Mouse (Mus musculus): ENCODE data around the gene Dph2. TPM values are rescaled to one million over a fixed set of nuclear protein-coding genes. Genes with fewer than 3 reads are reported as not detected.

Gene Dph2
- total and polyA plus RNA-seq, 3 experiments, result 25.2 to 27.2 TPM; not detected in 1

DNA sequence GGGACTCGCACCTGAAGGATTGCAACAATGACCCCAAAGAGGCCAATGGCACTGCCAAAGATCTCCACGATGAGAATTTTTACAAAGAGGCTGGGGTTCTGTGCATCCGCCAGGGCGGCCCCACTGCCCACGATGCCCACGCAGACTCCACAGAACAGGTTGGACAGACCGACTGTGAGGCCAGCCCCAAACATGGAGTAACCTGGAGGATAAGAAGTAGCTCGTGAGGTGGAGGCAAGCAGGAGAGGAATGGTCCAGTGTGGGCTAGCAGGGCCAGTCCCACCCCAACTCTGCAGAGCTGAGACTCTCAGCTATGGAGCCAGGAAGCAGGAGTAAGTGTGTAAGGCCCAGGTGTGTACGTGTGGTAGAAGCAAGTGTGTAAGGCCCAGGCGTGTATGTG is 6.7 kb downstream of the Dph2 start:
- Histone ChIP-seq H3K9ac (ENCODE audit: control insufficient read depth, low read depth, low read length, poor library complexity, severe bottlenecking) (no peak overlapping the region), H3K36me3 (ENCODE audit: control insufficient read depth in 1 of 2, insufficient read depth in 2 of 2, low read length in 2 of 2) (peaks cover 0 to 3% of the 10 kb centered on the region in 2 experiments; a peak in 3 of 4 replicates), H3K27ac (ENCODE audit: control insufficient read depth, low read depth, low read length) (no peak overlapping the region), H3K9me3 (replicated peaks; ENCODE audit: insufficient read depth, low read length) (no peaks in the 10 kb centered on the region), H3K27me3 (ENCODE audit: control insufficient read depth in 1 of 2, insufficient read depth in 2 of 2, low read length in 2 of 2) (no peaks in the 10 kb centered on the region), H3K4me3 (ENCODE audit: control insufficient read depth in 1 of 2, insufficient read depth in 1 of 2, low read depth in 2 of 2, low read length in 2 of 2) (no peak overlapping the region), H3K79me2 (ENCODE audit: control insufficient read depth, insufficient read depth, low read length, poor library complexity) (peaks cover 15% of the 10 kb centered on the region), H3K4me1 (ENCODE audit: control insufficient read depth in 1 of 2, insufficient read depth in 2 of 2, low read length in 2 of 2) (peaks cover 0 to 10% of the 10 kb centered on the region in 2 experiments; a peak in 2 of 4 replicates)
- TF ChIP-seq EP300 (IDR thresholded peaks at IDR 0.05; ENCODE audit: low read depth in 1 of 2, low read length in 2 of 2) (no peak), MEF2A (IDR thresholded peaks at IDR 0.05; ENCODE audit: extremely low read depth, insufficient replicate concordance, low read depth, low read length, poor library complexity, severe bottlenecking) (no peak), TBP (IDR thresholded peaks at IDR 0.05; ENCODE audit: low read depth, low read length) (no peak), POLR2A (IDR thresholded peaks at IDR 0.05; ENCODE audit: control insufficient read depth in 1 of 2, insufficient read depth in 1 of 2, low read depth in 1 of 2, low read length in 2 of 2, poor library complexity in 1 of 2) (no peak), GATA1 (IDR thresholded peaks at IDR 0.05; ENCODE audit: low read depth, low read length) (no peak)
- no peak for DNase-seq (ENCODE audit: low read depth, low spot score)

DNA sequence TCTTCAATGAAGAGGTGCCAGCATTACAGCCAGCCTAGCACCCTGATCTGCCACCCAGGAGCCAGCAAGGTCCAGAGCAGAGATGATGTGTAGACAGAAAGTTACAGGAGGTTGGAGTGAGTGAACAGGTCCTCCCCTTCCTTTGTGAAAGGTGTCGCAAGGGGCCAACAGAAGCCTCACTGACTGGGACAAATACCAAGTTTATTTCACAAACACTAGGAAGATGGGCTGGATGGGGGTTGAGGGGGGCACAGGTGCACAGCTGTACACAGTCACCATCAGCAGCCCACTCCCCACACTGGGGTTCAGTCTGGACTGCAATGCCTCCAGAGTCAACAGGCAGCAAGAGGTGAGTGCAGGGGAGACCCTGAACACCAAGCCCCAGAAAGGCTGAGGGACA is 7.7 kb downstream of the Dph2 start:
- TF ChIP-seq MAFK (IDR thresholded peaks at IDR 0.05; ENCODE audit: borderline replicate concordance, low read depth, low read length) (no peak), JUND (IDR thresholded peaks at IDR 0.05; ENCODE audit: low read depth, low read length) (no peak), E2F4 (IDR thresholded peaks at IDR 0.05; ENCODE audit: borderline replicate concordance, low read depth, low read length) (no peak), ELF1 (IDR thresholded peaks at IDR 0.05; ENCODE audit: low read depth, low read length) (no peak), USF2 (IDR thresholded peaks at IDR 0.05; ENCODE audit: borderline replicate concordance in 1 of 2, insufficient read depth in 1 of 2, low read depth in 1 of 2, low read length in 2 of 2) (no peak), MEF2A (IDR thresholded peaks at IDR 0.05; ENCODE audit: extremely low read depth, insufficient replicate concordance, low read depth, low read length, poor library complexity, severe bottlenecking) (no peak), TCF12 (IDR thresholded peaks at IDR 0.05; ENCODE audit: low read depth, low read length) (no peak), NRF1 (IDR thresholded peaks at IDR 0.05; ENCODE audit: insufficient read depth, low read depth, low read length, poor library complexity, severe bottlenecking) (no peak), MYB (IDR thresholded peaks at IDR 0.05; ENCODE audit: low read depth, low read length) (no peak), ZKSCAN1 (IDR thresholded peaks at IDR 0.05; ENCODE audit: low read depth, low read length) (no peak), POLR2A (IDR thresholded peaks at IDR 0.05; ENCODE audit: control insufficient read depth in 1 of 2, insufficient read depth in 1 of 2, low read depth in 1 of 2, low read length in 2 of 2, poor library complexity in 1 of 2) (no peak), MAZ (IDR thresholded peaks at IDR 0.05; ENCODE audit: low read depth, low read length) (no peak), GABPA (IDR thresholded peaks at IDR 0.05; ENCODE audit: low read depth, low read length) (no peak), EP300 (IDR thresholded peaks at IDR 0.05; ENCODE audit: low read depth in 1 of 2, low read length in 2 of 2) (no peak), MYC (IDR thresholded peaks at IDR 0.05; ENCODE audit: low read depth, low read length) (no peak), RAD21 (IDR thresholded peaks at IDR 0.05; ENCODE audit: low read depth, low read length) (no peak), NELFE (IDR thresholded peaks at IDR 0.05; ENCODE audit: low read depth, low read length) (no peak), SMC3 (IDR thresholded peaks at IDR 0.05; ENCODE audit: low read depth, low read length) (no peak), ETS1 (IDR thresholded peaks at IDR 0.05; ENCODE audit: low read depth, low read length) (no peak), CTCF (IDR thresholded peaks at IDR 0.05 in 2 of 3, conservative IDR thresholded peaks at IDR 0.05 in 1 of 3; ENCODE audit: control insufficient read depth in 1 of 3, insufficient read depth in 1 of 3, low read depth in 2 of 3, low read length in 3 of 3, poor library complexity in 1 of 3, severe bottlenecking in 1 of 3) (no peak)
- Histone ChIP-seq H3K79me2 (ENCODE audit: control insufficient read depth, insufficient read depth, low read length, poor library complexity) (peaks cover 15% of the 10 kb centered on the region), H3K4me1 (ENCODE audit: control insufficient read depth in 1 of 2, insufficient read depth in 2 of 2, low read length in 2 of 2) (peaks cover 0 to 10% of the 10 kb centered on the region in 2 experiments; a peak in 2 of 4 replicates), H3K27ac (ENCODE audit: control insufficient read depth, low read depth, low read length) (no peak overlapping the region), H3K4me3 (ENCODE audit: control insufficient read depth in 1 of 2, insufficient read depth in 1 of 2, low read depth in 2 of 2, low read length in 2 of 2) (no peak overlapping the region), H3K27me3 (ENCODE audit: control insufficient read depth in 1 of 2, insufficient read depth in 2 of 2, low read length in 2 of 2) (no peaks in the 10 kb centered on the region), H3K36me3 (ENCODE audit: control insufficient read depth in 1 of 2, insufficient read depth in 2 of 2, low read length in 2 of 2) (peaks cover 0 to 3% of the 10 kb centered on the region in 2 experiments; a peak in 3 of 4 replicates), H3K9me3 (replicated peaks; ENCODE audit: insufficient read depth, low read length) (no peaks in the 10 kb centered on the region), H3K9ac (ENCODE audit: control insufficient read depth, low read depth, low read length, poor library complexity, severe bottlenecking) (no peak overlapping the region)
- DNase-seq (ENCODE audit: low read depth, low spot score), result no peak
